Mouse (Mus musculus): ENCODE data around the gene Slc25a17.

Slc25a17 gene

GRCm38 (mm10) chr15:81359421-81359820, 1.2 kb downstream of the Slc25a17 start:
- in situ Hi-C loops (cut with MboI; ENCODE audit: low pct_unique_long_range_greater_than_20kb in 1 of 2, low sequenced_read_pairs in 2 of 2, unreplicated experiment in 1 of 2), result no loop called here

- in situ Hi-C loops (cut with MboI; ENCODE audit: low pct_unique_long_range_greater_than_20kb in 1 of 2, low sequenced_read_pairs in 2 of 2, unreplicated experiment in 1 of 2), result no loop called here
Measured at GRCm38 (mm10) chr15:81358943-81359342, 1.7 kb downstream of the Slc25a17 start.

GRCm38 (mm10) chr15:81356946-81357345, 3.7 kb downstream of the Slc25a17 start:
- in situ Hi-C loops (cut with MboI; ENCODE audit: low pct_unique_long_range_greater_than_20kb in 1 of 2, low sequenced_read_pairs in 2 of 2, unreplicated experiment in 1 of 2), result no loop called here

- in situ Hi-C loops (cut with MboI; ENCODE audit: low pct_unique_long_range_greater_than_20kb in 1 of 2, low sequenced_read_pairs in 2 of 2, unreplicated experiment in 1 of 2), result no loop called here
Measured at GRCm38 (mm10) chr15:81355146-81355761, 5.4 kb downstream of the Slc25a17 start.

- in situ Hi-C loops (cut with MboI; ENCODE audit: low pct_unique_long_range_greater_than_20kb in 1 of 2, low sequenced_read_pairs in 2 of 2, unreplicated experiment in 1 of 2), result no loop called here
Measured at GRCm38 (mm10) chr15:81352638-81353037, 8.0 kb downstream of the Slc25a17 start.

- in situ Hi-C loops (cut with MboI; ENCODE audit: low pct_unique_long_range_greater_than_20kb in 1 of 2, low sequenced_read_pairs in 2 of 2, unreplicated experiment in 1 of 2), result no loop called here
Measured at GRCm38 (mm10) chr15:81350401-81350800, 10.2 kb downstream of the Slc25a17 start.

GRCm38 (mm10) chr15:81348366-81348765, 12.2 kb downstream of the Slc25a17 start:
- in situ Hi-C loops (cut with MboI; ENCODE audit: low pct_unique_long_range_greater_than_20kb in 1 of 2, low sequenced_read_pairs in 2 of 2, unreplicated experiment in 1 of 2), result no loop called here

GRCm38 (mm10) chr15:81347466-81347865, 13.1 kb downstream of the Slc25a17 start:
- in situ Hi-C loops (cut with MboI; ENCODE audit: low pct_unique_long_range_greater_than_20kb in 1 of 2, low sequenced_read_pairs in 2 of 2, unreplicated experiment in 1 of 2), result no loop called here

- in situ Hi-C loops (cut with MboI; ENCODE audit: low pct_unique_long_range_greater_than_20kb in 1 of 2, low sequenced_read_pairs in 2 of 2, unreplicated experiment in 1 of 2), result no loop called here
Measured at GRCm38 (mm10) chr15:81341426-81341825, 19.2 kb downstream of the Slc25a17 start.

- in situ Hi-C loops (cut with MboI; ENCODE audit: low pct_unique_long_range_greater_than_20kb in 1 of 2, low sequenced_read_pairs in 2 of 2, unreplicated experiment in 1 of 2), result no loop called here
Measured at GRCm38 (mm10) chr15:81339158-81339557, 21.5 kb downstream of the Slc25a17 start.

- in situ Hi-C loops (cut with MboI; ENCODE audit: low pct_unique_long_range_greater_than_20kb in 1 of 2, low sequenced_read_pairs in 2 of 2, unreplicated experiment in 1 of 2), result no loop called here
Measured at GRCm38 (mm10) chr15:81336466-81336865, 24.1 kb downstream of the Slc25a17 start.

GRCm38 (mm10) chr15:81332517-81332916, 28.1 kb downstream of the Slc25a17 start:
- in situ Hi-C loops (cut with MboI; ENCODE audit: low pct_unique_long_range_greater_than_20kb in 1 of 2, low sequenced_read_pairs in 2 of 2, unreplicated experiment in 1 of 2), result no loop called here

GRCm38 (mm10) chr15:81330816-81331433, 29.7 kb downstream of the Slc25a17 start:
- in situ Hi-C loops (cut with MboI; ENCODE audit: low pct_unique_long_range_greater_than_20kb in 1 of 2, low sequenced_read_pairs in 2 of 2, unreplicated experiment in 1 of 2), result no loop called here

- in situ Hi-C loops (cut with MboI; ENCODE audit: low pct_unique_long_range_greater_than_20kb in 1 of 2, low sequenced_read_pairs in 2 of 2, unreplicated experiment in 1 of 2), result no loop called here
Measured at GRCm38 (mm10) chr15:81329721-81330369, 30.8 kb downstream of the Slc25a17 start.

- in situ Hi-C loops (cut with MboI; ENCODE audit: low pct_unique_long_range_greater_than_20kb in 1 of 2, low sequenced_read_pairs in 2 of 2, unreplicated experiment in 1 of 2), result no loop called here
Measured at GRCm38 (mm10) chr15:81327501-81327900, 33.1 kb downstream of the Slc25a17 start.

- in situ Hi-C loops (cut with MboI; ENCODE audit: low pct_unique_long_range_greater_than_20kb in 1 of 2, low sequenced_read_pairs in 2 of 2, unreplicated experiment in 1 of 2), result no loop called here
Measured at GRCm38 (mm10) chr15:81324979-81325378, 35.6 kb downstream of the Slc25a17 start.

- in situ Hi-C loops (cut with MboI; ENCODE audit: low pct_unique_long_range_greater_than_20kb in 1 of 2, low sequenced_read_pairs in 2 of 2, unreplicated experiment in 1 of 2), result no loop called here
Measured at GRCm38 (mm10) chr15:81320137-81320536, 40.5 kb downstream of the Slc25a17 start.

GRCm38 (mm10) chr15:81319462-81319861, 41.1 kb downstream of the Slc25a17 start:
- in situ Hi-C loops (cut with MboI; ENCODE audit: low pct_unique_long_range_greater_than_20kb in 1 of 2, low sequenced_read_pairs in 2 of 2, unreplicated experiment in 1 of 2), result no loop called here

- in situ Hi-C loops (cut with MboI; ENCODE audit: low pct_unique_long_range_greater_than_20kb in 1 of 2, low sequenced_read_pairs in 2 of 2, unreplicated experiment in 1 of 2), result no loop called here
Measured at GRCm38 (mm10) chr15:81313928-81314327, 46.7 kb downstream of the Slc25a17 start.

- in situ Hi-C loops (cut with MboI; ENCODE audit: low pct_unique_long_range_greater_than_20kb in 1 of 2, low sequenced_read_pairs in 2 of 2, unreplicated experiment in 1 of 2), result no loop called here
Measured at GRCm38 (mm10) chr15:81311026-81311425, 49.6 kb downstream of the Slc25a17 start.

Measured in mouse embryonic stem cell (cell line).